Mouse (Mus musculus) T-helper 2 cell (primary cell): ENCODE measurements around the gene Tank.

ENCODE experiments used
- in situ Hi-C: fragments of 300-600 bp; cut with MboI, MseI; formaldehyde crosslinking; loops from one replicate; pipeline ENCODE4 v1.15.1; 2025; ENCODE audit warnings: high pct_unique_total_duplicates

The Tank gene

DNA sequence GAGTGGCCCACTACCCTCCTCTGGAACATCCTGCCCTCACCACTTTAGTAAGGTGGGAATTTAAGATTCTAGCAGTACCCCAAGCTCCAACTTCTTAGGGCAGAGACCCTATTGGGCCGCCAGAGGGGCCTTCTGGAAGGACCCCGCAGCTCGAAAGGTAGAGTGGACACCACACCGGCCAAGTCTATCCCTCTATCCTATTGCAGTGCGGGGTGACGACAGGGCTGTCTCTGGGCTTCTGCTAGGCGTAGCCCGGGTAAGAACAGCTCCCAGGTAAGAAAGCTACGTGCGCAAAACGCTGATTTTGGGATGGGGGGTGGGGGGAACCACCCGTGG lies 76.6 kb downstream of the Tank start:
- in situ Hi-C loops, result no loop called here

DNA sequence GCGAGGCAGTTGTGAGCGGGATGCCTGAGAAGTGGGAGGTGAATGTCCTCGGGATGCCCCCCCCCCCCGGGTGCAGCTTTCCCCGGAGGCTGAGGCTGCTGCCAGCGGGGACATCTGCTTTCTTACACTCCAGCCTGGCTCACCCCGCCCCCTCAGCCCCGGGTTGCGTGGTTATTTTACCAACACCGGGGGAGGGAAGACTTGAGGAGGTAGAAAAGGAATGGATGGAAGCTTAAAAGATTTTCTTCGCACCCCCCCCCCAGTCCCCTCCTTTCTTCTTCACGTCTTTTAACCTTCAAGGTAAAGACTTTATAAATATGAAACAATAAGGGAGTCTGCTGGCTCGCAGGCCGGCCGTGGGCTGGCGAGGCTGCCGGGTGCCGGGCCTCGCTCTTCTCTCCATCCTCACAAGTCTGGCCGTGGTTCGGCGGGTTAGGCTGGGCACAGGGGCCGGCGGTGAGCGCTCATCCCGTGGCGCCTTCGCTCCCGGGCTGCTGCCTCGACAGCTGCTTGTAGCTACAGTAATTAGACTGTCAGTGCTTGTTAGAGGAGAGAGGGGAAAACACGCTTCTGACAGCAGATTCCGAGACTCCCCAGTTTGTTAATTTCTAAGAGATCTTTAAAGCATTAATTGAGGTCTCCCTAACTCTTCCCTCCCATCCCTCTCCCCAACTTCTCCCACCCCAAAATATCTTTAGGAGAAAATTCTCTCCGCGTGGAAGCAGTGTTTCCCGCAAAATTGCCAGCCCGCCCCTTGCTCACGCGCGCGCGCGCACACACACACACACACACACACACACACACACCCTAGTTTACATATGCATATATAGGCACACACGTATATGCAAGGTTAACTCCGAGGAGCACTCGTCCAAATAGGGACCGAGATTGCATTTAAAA lies 77.2 kb downstream of the Tank start:
- in situ Hi-C loops, result no loop called here

DNA sequence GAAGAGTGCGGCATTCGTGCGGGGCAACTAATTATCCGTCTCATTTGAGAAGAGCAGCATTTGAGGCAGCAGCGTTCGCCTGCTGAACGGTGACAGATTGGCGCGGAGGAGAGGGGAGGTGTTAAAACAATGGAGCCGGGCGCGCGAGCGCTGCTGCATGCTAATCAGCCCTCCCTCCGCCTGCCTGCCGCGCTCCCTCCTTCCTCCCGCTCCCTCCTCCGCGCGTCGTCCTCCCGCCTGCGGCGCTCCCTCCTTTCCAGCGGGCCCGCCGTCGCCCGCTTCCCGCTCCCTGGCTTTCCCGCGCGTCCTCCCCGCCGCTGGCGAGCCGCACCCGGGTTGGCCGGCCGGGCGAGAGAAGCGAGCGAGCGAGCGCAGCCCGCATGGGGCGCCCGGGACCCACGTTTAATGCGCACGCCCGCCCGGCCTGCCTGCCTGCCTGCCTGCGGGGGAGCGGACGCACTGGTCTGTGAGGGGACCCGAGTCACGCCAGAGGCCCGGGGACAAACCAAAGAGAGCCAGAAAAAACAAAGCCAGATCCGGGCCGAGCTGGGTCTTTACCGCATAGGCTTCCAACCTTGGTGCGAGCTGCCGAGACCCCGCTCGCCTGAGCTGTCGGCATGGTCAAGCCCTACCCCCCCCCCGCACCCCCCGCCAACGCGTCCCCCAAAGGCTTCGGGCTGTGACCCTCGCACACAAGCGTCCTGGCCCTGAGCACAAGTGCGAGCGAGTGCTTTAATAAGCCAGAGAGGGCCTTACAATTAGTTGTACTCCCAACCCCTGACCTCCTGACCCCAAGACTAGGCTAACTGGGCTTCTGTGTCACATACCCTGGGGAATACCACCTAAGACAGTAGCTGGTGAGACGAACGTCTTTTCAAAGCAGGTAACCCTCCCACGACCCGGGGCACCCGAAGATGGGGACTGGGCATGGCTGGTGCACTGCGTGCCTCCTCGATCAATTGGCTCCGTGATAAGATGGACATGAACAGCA lies 78.3 kb downstream of the Tank start:
- in situ Hi-C loops, result no loop called here

DNA sequence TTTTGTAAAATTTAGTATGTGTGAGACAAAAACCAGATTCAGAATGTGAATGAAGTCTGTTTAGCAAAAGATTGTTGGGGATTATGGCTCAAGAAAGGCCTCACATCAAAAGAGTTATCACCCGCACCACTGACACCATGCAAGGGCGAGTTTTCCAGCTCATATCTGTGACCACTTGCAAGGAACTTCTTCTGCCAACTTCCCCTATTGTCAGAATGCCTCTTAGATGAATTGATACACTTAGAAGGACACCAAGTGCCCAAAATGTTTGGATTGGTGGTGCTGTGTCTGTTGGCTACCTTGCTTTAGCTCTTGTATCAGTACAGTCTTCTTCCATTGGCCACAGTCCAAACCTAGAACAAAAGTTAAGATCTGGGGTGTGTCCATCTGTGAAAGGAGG lies 80.9 kb downstream of the Tank start:
- in situ Hi-C loops, result no loop called here

DNA sequence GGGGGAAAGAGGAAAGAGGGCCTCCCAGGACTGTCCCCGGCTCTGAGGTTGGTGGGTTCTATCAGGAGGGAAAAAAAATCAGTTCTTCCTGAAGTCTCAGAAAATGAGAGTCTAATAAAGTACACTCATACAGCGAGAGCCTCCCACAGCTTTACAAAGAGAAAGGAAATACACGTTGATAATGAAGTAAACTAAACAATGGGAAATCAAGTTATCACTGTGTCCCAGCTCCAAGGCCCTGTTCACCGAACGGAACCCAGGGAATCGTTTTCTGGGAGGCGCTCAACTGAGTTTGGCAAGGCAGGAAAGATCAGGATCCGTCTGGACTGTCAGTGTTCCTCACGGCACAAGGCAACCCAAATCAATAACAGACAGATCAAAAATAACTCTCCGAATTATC lies 84.4 kb downstream of the Tank start:
- in situ Hi-C loops, result no loop called here

DNA sequence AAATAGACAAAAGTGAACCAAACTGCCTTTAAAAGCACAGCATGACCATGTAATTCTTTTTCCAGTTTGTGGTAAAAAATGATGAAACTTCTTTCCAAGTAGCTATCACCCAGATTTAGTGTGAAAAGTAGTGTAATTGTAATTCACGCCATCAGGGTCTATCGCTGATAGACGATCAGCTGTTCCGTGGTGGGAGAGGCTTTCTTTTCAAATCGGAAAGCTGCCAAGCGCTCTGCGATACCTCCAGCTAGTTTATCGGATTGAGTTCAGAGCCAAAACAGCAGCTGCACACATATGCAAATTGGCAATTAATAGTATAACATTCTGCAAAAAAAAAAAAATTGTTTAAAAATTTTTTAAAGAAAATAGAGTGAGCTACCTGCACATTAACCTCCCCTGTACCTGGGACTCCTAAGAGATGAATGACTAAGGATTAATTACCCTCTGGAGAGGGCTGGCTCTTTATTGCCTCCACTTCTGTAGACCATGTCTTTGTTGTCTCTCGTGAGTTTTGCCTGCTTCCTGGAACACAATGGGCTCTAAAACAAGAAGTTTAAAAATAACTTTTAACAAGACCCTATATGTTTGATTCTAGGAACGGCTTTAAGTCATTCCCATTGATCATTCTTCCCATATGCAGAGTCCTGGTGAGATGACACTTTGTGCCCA lies 85.3 kb downstream of the Tank start:
- in situ Hi-C loops, result no loop called here

DNA sequence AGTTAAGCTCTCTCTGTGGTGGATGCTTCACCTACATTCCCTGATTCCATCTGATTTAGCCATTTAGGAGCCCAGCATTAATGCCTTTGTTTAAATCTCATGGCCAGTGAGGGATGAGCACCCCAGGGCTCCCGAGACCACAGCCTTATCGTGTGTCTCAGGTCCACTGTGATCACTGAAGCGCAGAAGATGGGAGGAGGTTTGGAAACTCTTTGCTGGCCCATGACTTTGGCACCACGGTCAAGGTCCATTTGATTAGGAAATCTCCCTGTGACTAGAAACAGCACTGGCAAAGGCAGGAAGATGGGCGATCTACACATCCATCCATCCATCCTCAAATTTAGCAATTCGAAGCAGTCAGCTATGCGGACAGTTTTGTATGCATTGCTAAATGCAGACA lies 89.0 kb downstream of the Tank start:
- in situ Hi-C loops, result no loop called here

DNA sequence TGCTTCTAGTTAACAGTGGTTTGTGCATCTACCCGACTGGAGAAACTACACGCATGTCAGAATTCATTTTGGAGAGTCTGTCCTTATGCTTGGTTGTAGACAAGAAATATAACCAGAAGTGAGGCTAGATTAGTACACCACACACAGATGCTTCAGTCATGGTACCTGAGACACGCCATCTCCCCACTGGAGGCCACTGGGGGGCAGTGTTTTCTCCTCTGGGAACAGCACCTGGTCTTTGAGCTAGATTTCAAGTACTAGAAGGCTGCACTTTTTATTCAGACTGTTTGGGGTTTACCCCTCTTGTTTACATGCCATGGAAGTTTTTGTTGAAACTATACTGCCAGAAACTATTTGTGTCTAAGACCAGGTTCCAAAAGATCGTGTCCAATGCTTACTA lies 89.9 kb downstream of the Tank start:
- in situ Hi-C loops, result no loop called here

DNA sequence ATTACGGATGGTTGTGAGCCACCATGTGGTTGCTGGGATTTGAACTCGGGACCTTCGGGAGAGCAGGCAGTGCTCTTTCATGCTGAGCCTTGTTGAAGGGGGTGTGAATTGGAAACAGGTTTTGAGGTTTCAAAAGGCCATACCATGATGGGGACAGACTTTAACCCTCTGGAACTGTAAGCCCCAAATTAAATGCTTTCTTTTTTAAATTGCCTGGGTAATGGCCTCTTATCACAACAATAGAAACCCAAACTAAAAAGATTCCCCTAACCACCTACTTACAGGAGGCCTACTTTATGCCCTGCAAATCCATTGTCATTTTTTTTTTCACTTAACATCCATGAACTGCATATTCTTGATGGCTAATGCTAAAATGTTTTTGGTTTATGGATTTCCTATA lies 96.2 kb downstream of the Tank start:
- in situ Hi-C loops, result no loop called here

DNA sequence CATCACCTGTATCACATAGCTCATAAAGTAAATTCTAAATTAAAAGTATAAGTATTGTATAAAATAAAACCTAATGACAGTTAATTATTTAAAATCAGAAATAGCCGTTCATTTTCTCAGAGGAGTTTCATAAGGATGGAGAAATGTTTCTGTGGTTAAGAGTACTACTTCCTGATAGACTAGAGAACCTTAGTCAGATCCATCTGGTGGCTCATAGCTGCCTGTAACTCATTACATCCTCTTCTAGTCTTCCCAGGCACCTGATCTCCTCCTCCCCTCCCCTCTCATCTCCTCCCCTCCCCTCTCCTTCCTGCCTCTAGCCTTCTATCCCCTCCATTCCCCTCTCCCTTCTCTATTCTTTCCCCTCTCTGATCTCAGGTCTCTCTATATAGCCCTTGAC lies 103.2 kb downstream of the Tank start:
- in situ Hi-C loops, result loop anchor here (10.0 kb wide), 1 partner anchor 293 kb away; no protein-coding TSS in a partner anchor

DNA sequence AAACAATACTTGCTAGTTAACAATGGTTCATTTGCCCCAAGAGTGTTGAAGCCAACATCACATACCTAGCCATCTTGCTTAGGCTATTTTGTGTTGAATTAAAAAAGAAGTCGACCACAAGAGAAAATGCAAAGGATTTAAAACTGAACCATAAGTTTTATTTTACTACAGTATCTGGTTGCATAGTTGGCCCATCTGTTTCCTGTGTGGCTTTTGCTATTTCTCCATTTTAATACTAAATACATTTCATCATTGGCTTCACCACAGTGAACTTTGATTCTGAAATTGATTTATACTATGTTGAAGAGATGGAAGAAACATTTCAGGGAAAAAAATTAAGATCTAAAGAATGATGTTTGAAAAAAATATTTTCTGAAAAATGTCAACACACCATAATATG lies 108.1 kb downstream of the Tank start:
- in situ Hi-C loops, result loop anchor here (10.0 kb wide), 1 partner anchor 288 kb away; no protein-coding TSS in a partner anchor

DNA sequence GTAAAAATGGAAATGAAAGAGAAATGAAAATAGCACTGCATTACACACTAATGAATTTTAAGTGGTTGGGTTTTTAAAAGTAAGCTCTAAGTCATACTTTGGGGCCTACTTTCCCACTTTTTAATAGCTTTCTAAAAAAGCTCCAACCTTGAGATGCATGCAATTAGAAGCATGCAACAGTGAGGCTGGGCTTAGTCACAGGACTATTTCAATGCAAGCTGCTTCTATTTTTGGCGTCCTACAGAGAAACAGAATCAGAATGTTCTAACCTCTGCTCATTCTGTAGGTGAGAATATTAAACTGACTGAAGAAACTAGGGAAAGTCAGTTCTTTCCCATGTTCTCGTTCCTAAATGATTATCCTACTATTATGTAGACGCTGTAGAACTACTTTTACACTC lies 110.7 kb downstream of the Tank start:
- in situ Hi-C loops, result loop anchor here (10.0 kb wide), 1 partner anchor 286 kb away; no protein-coding TSS in a partner anchor
